Mouse (Mus musculus) heart, postnatal 0 days (tissue): ENCODE results near the gene Fam227b.

Source experiments
- CTCF ChIP-seq: IDR thresholded peaks from 2 replicates; pipeline ENCODE4 v1.5.1; 2016; ENCODE audit warnings: antibody characterized with exemption, control low read depth, low read depth
- EP300 ChIP-seq: IDR thresholded peaks from 2 replicates; pipeline ENCODE4 v1.6.1; 2016; ENCODE audit warnings: antibody characterized with exemption, low read depth

GRCm38 (mm10) chr2:125968811-125969210 lies 183.0 kb downstream of the Fam227b start:
- TF ChIP-seq CTCF (no peak), EP300 (no peak)
